Mouse (Mus musculus) bone marrow, adult 2 months (tissue): ENCODE results near the gene Slc44a2.

Experiments
- CTCF ChIP-seq: fragments of 200-500 bp; IDR thresholded peaks from 2 replicates; pipeline ENCODE4 v1.5.1; 2011; ENCODE audit warnings: low read length, control low read depth; ENCODE audit not compliant: control insufficient read depth, insufficient read depth
- POLR2A ChIP-seq: fragments of 200-500 bp; IDR thresholded peaks from 2 replicates; pipeline ENCODE4 v1.6.1; 2011; ENCODE audit warnings: low read depth, mild to moderate bottlenecking, control low read depth, low read length, borderline replicate concordance; ENCODE audit not compliant: control insufficient read depth

DNA sequence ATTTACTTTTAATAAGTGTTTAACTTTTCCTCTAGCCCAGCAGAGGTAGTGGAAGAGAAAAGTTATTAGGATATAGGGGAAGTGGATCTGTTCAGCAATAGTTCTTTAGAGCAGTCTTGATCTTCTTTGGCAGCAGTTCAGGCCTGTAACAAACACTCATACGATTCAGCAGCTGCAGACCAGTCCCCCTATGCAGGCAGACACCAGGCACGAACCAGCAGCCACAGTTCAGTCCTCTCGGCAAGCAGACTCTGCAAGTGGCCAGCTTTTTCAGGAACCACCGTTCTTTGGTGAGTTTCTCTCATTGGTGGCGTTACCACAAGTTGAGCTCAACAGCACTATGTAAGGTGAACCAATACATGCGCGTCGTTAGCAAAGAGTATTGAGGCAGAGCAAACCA is 16.0 kb downstream of the Slc44a2 start:
- TF ChIP-seq CTCF (no peak), POLR2A (no peak)
